Mouse (Mus musculus) heart, postnatal 0 days (tissue): ENCODE measurements around the gene Gm42715.

ENCODE experiments used
- CTCF ChIP-seq: IDR thresholded peaks from 2 replicates; pipeline ENCODE4 v1.5.1; 2016; ENCODE audit warnings: antibody characterized with exemption, control low read depth, low read depth
- EP300 ChIP-seq: IDR thresholded peaks from 2 replicates; pipeline ENCODE4 v1.6.1; 2016; ENCODE audit warnings: antibody characterized with exemption, low read depth

DNA sequence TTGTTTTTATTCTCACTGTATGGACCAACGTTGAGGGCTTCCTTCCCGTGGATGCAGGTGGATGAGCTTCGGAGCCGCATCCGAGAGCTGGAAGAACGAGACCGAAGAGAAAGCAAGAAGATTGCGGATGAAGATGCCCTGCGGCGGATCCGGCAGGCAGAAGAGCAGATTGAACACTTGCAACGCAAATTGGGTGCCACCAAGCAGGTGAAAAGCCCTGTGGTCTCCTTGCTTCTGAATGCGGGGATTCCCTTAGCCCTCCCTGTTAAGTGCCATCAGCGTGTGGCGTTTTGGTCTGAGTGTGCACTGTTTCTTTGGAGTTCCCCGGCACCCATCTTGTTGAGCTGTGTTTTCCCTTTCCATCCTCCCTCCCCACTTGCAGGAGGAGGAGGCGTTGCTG, 77.4 kb downstream of the Gm42715 start:
- TF ChIP-seq CTCF (no peak), EP300 (no peak)
